Mouse (Mus musculus) MEL (cell line): ENCODE results near the gene Bclaf1.

Source experiments
- E2F4 ChIP-seq: IDR thresholded peaks from 2 replicates; pipeline ENCODE4 v1.6.1; 2011; ENCODE audit warnings: low read depth, low read length, improper control_type of control experiment, borderline replicate concordance
- EP300 ChIP-seq, 2 experiments: IDR thresholded peaks; 2 replicates each; pipeline ENCODE4 v1.6.1; 2011; ENCODE audit warnings: improper control_type of control experiment in 2 of 2, low read length in 2 of 2, low read depth in 1 of 2, mild to moderate bottlenecking in 1 of 2
- HCFC1 ChIP-seq: IDR thresholded peaks from 2 replicates; pipeline ENCODE4 v1.6.1; 2012; ENCODE audit warnings: low read depth, mild to moderate bottlenecking, inconsistent platforms, low read length, improper control_type of control experiment, moderate library complexity
- MXI1 ChIP-seq: IDR thresholded peaks from 2 replicates; pipeline ENCODE4 v1.6.1; 2011; ENCODE audit warnings: mild to moderate bottlenecking, low read depth, low read length, improper control_type of control experiment
- POLR2A ChIP-seq, 2 experiments: IDR thresholded peaks; 2 replicates each; pipeline ENCODE4 v1.6.1; 2011 to 2012; ENCODE audit warnings: low read length in 2 of 2, mild to moderate bottlenecking in 2 of 2, control low read depth in 1 of 2, improper control_type of control experiment in 1 of 2, low read depth in 1 of 2, moderate library complexity in 1 of 2; ENCODE audit not compliant: control insufficient read depth in 1 of 2, insufficient read depth in 1 of 2, poor library complexity in 1 of 2
- POLR2AphosphoS2 ChIP-seq: IDR thresholded peaks from 2 replicates; pipeline ENCODE4 v1.6.1; 2011; ENCODE audit warnings: low read length, improper control_type of control experiment
- RAD21 ChIP-seq: IDR thresholded peaks from 2 replicates; pipeline ENCODE4 v1.6.1; 2011; ENCODE audit warnings: mild to moderate bottlenecking, low read depth, low read length, improper control_type of control experiment
- ZC3H11A ChIP-seq: IDR thresholded peaks from 2 replicates; pipeline ENCODE4 v1.6.1; 2012; ENCODE audit warnings: low read depth, mild to moderate bottlenecking, inconsistent platforms, low read length, improper control_type of control experiment

GRCm38 (mm10) chr10:20285994-20286836 is 26.1 kb upstream of the Bclaf1 start:
- TF ChIP-seq E2F4: no peak
- no peak for TF ChIP-seq EP300 (IDR thresholded peaks at IDR 0.05; ENCODE audit: low read depth in 1 of 2, low read length in 2 of 2)
- TF ChIP-seq MXI1: no peak
- no peak for TF ChIP-seq HCFC1
- TF ChIP-seq POLR2AphosphoS2: no peak
- no peak for TF ChIP-seq POLR2A (IDR thresholded peaks at IDR 0.05; ENCODE audit: control insufficient read depth in 1 of 2, insufficient read depth in 1 of 2, low read depth in 1 of 2, low read length in 2 of 2, poor library complexity in 1 of 2)
- TF ChIP-seq ZC3H11A: no peak
- TF ChIP-seq RAD21: no peak
